Mouse (Mus musculus) kidney, postnatal 0 days (tissue): ENCODE results near the gene Mlxipl. TPM values are rescaled to one million over a fixed set of nuclear protein-coding genes. Genes with fewer than 3 reads are reported as not detected.

Experiments
- ATAC-seq: fragments of 200-750 bp; cut with Nextera tagmentation; replicated peaks from 2 replicates; pipeline ENCODE4 v1.8.0; 2017; ENCODE audit warnings: low read depth, moderate number of reproducible peaks, moderate TSS enrichment, moderate library complexity; ENCODE audit not compliant: low FRiP score
- DNase-seq: peaks from one replicate; pipeline ENCODE4 v3.0.0-alpha.2; 2016; ENCODE audit warnings: low spot score
- H3K27ac ChIP-seq: fragments of 300-500 bp; sonication (generic); 2 replicates; pipeline ENCODE4 v1.5.1; 2014; ENCODE audit warnings: mild to moderate bottlenecking
- H3K27me3 ChIP-seq: fragments of 300-500 bp; sonication (generic); 2 replicates; pipeline ENCODE4 v1.6.1; 2014; ENCODE audit warnings: low read length, mixed read lengths; ENCODE audit not compliant: insufficient read depth
- H3K36me3 ChIP-seq: fragments of 300-500 bp; sonication (generic); 2 replicates; pipeline ENCODE4 v1.6.1; 2014; ENCODE audit warnings: low read length, mixed read lengths; ENCODE audit not compliant: insufficient read depth
- H3K4me1 ChIP-seq: fragments of 300-500 bp; sonication (generic); replicated peaks from 2 replicates; pipeline ENCODE4 v1.6.1; 2014; ENCODE audit warnings: antibody characterized with exemption, low read length, mixed read lengths; ENCODE audit not compliant: insufficient read depth
- H3K4me2 ChIP-seq: fragments of 300-500 bp; sonication (generic); 2 replicates; pipeline ENCODE4 v1.6.1; 2014; ENCODE audit warnings: mild to moderate bottlenecking, low read length, moderate library complexity, mixed read lengths
- H3K4me3 ChIP-seq: fragments of 300-500 bp; sonication (generic); replicated peaks from 2 replicates; pipeline ENCODE4 v1.5.1; 2014; ENCODE audit warnings: low read depth, low read length
- H3K9ac ChIP-seq: fragments of 300-500 bp; sonication (generic); 2 replicates; pipeline ENCODE4 v1.6.1; 2014; ENCODE audit warnings: low read depth, low read length
- H3K9me3 ChIP-seq: fragments of 300-500 bp; sonication (generic); replicated peaks from 2 replicates; pipeline ENCODE4 v1.6.1; 2016; ENCODE audit warnings: low read length, inconsistent platforms, mixed read lengths
- CTCF ChIP-seq: IDR thresholded peaks from 2 replicates; pipeline ENCODE4 v1.5.1; 2016; ENCODE audit warnings: antibody characterized with exemption, low read depth, mild to moderate bottlenecking, moderate library complexity
- WGBS: fragments of 180-500 bp; shearing (Covaris S2); extraction: QIAGEN DNeasy Blood & Tissue Kit; methylation state at CpG from one replicate; pipeline ENCODE4 v1.1.7; 2014; 5-methylcytosine and 5-hydroxymethylcytosine counted together
- polyA plus RNA-seq: library from polyadenylated mRNA; unstranded; fragments of >200 nt; fragmentation: Nextera tagmentation; extraction: Ambion mirVana; gene quantifications from 2 replicates; pipeline ENCODE4 v1.2.1, GENCODE M21; 2015

Gene Mlxipl
- polyA plus RNA-seq, 1 experiment from 2014 or later = 6.5 TPM

DNA sequence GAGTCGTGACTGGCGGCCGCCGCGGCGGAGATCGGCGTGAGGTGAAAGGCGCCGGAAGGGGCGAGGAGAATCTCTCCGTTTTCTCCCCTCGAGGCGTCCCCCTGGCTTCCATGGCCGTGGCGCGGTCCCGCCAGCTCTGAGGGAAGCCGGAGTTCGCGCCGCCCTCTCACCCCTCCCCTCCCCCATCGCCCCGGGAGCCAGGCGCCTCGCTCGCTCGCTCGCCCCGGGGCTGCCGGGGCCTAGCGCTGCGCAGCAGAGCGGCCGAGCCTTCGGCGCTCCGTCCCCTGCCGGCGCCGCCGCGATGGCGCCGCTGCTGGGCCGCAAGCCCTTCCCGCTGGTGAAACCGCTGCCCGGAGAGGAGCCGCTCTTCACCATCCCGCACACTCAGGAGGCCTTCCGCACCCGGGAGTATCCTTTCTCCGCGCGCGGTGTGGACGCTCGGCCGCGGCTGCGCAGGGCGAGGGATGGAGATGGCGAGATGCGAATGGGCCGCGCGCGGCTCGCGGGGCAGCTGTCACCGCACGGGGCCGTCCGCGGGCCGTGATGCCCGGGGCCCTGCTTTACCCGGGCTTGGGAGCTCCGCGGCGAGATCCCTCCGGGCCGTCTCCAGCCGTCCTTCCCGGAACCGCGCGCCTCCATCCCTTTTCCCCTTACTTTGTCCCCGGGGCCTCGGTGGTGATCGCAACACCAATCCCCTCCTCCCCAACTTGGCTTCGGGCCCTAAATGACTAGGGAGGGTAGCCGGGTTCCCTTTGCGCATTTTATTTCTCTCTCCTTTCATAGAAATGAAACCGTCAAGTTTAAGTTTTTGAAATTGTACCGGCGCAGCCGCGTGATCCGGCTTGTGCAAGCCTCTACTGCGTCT, 97.9 kb downstream of the Mlxipl start:
- ATAC-seq (peak; percentile 29), DNase-seq (peak; percentile 34)
- peak overlapping the region; percentile 96 for H3K27ac ChIP-seq
- peak overlapping the region; percentile 89 for H3K9ac ChIP-seq
- H3K4me3 ChIP-seq = peak overlapping the region; percentile 99
- H3K9me3 ChIP-seq = no peaks in the 10 kb centered on the region
- no peaks in the 10 kb centered on the region for H3K27me3 ChIP-seq
- peaks cover 12% of the 10 kb centered on the region for H3K4me1 ChIP-seq
- H3K36me3 ChIP-seq = peaks cover 2% of the 10 kb centered on the region; the same call in 1 of the 2 replicates
- peak overlapping the region; percentile 71 for H3K4me2 ChIP-seq
- under 1% methylated on average over 77 of the region's 102 CpGs for WGBS
- TF ChIP-seq CTCF = no peak

Other genes with a start within 250 kb of the Mlxipl start
- gene Tmem270, start 183.2 kb upstream of the Mlxipl start, polyA plus RNA-seq = not detected in 2 replicates
- gene Cldn13, start 174.4 kb upstream of the Mlxipl start, polyA plus RNA-seq = 0.14 TPM in 1 of 2 replicates, not detected in the other
- gene Mettl27, start 157.5 kb upstream of the Mlxipl start, polyA plus RNA-seq = 41.5 and 43.4 TPM in 2 replicates
- gene Cldn4, start 143.0 kb upstream of the Mlxipl start, polyA plus RNA-seq = 55.7 and 59.1 TPM in 2 replicates
- gene Cldn3, start 103.7 kb upstream of the Mlxipl start, polyA plus RNA-seq = 72.4 and 72.9 TPM in 2 replicates
- gene Abhd11, start 80.7 kb upstream of the Mlxipl start, polyA plus RNA-seq = 93.7 and 94.5 TPM in 2 replicates
- gene Stx1a, start 66.4 kb upstream of the Mlxipl start, polyA plus RNA-seq = 6.6 and 9.0 TPM in 2 replicates
- gene Dnajc30, start 25.7 kb upstream of the Mlxipl start, polyA plus RNA-seq = 42.4 and 42.6 TPM in 2 replicates
- 80.4 and 85.2 TPM in 2 replicates for gene Bud23, start 24.9 kb upstream of the Mlxipl start, polyA plus RNA-seq
- 9.9 and 12.5 TPM in 2 replicates for gene Vps37d, start 11.6 kb upstream of the Mlxipl start, polyA plus RNA-seq
- 14.5 and 17.4 TPM in 2 replicates for gene Tbl2, start 59.8 kb downstream of the Mlxipl start, polyA plus RNA-seq
- gene Bcl7b, start 78.4 kb downstream of the Mlxipl start, polyA plus RNA-seq = 58.8 and 65.6 TPM in 2 replicates
- 22.6 and 22.9 TPM in 2 replicates for gene Baz1b, start 97.4 kb downstream of the Mlxipl start, polyA plus RNA-seq
- gene Fzd9, start 161.3 kb downstream of the Mlxipl start, polyA plus RNA-seq = 0.65 and 0.93 TPM in 2 replicates